Mouse (Mus musculus) heart, adult 11 months (tissue): ENCODE measurements at regions not wholly inside any gene's neighbourhood (a gene's known extent, or its start where the extent isn't known, plus 50 kb on each side); places are given as distances from the start of the nearest gene placed in this dataset.
"Not testable (repeated sequence)": the region's sequence is repeated elsewhere in the genome, so short reads cannot be mapped to it uniquely, and the experiment has no call there.

Source experiments
- DNase-seq: peaks from one replicate; pipeline ENCODE4 v3.0.0; 2022

DNA sequence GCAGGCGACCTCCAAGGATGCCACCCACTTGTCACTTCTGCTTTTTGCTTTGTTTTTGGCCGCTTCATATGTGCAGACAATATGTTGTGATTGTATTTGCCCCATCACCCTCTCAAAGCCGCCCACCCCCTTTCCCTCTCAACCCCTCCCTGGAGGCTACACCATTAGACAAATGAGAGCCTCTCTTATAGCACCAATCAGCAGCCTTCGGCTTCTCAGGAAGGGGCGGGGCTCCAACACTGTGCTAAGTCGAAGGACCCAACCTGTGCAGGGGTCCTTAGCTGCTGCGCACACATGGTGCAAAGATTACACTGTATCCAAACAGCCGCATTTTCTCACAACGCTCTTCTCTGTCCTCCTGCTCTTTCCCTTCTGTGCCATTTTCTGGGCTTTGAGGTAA lies 305.1 kb upstream of the 3110018I06Rik start:
- peak; percentile 83 for DNase-seq

DNA sequence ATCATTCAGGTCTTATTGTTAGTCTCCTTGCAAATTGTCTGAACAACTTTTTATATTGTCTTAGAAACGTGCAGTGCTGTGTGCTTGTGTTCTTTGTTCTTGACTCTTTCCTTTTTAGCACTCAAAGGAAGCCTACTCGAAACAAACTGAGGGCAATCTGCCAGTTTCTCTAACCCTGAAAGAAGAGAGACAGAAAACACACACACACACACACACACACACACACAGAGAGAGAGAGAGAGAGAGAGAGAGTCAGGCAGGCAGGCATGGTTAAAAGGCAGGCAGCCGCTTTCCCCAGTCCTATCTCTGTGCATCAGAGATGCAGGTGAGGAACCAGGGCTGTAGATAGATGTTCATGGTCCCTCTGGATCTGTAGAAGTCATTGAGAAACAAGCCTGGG lies 304.0 kb upstream of the 3110018I06Rik start:
- no peak for DNase-seq

DNA sequence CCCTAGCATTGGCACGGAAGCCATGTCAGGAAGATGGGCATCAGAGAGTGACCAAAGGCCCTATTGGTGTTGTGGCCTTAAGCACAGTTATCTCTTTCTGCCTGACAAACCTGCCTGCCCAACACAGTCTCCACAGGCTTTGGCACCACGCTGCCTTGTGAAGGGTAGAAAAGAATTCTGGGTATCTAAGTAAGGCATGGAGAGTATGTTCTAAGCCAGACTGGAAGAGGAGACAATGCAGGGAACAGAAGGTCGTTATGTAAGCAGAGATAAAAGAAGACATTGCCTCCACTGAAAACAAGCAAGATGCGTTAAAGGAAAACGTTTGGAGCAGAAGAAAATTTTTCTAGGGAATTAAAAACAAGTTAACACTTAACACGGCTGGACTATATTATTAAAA lies 302.1 kb upstream of the 3110018I06Rik start:
- peak; percentile 30 for DNase-seq

GRCm38 (mm10) chr12:107188055-107188454 lies 300.4 kb upstream of the 3110018I06Rik start:
- peak; percentile 61 for DNase-seq

GRCm38 (mm10) chr12:107198389-107199018 lies 289.9 kb upstream of the 3110018I06Rik start:
- peak; percentile 79 for DNase-seq

- DNase-seq = no peak
Measured at GRCm38 (mm10) chr12:107200903-107201302, 287.5 kb upstream of the 3110018I06Rik start.

DNA sequence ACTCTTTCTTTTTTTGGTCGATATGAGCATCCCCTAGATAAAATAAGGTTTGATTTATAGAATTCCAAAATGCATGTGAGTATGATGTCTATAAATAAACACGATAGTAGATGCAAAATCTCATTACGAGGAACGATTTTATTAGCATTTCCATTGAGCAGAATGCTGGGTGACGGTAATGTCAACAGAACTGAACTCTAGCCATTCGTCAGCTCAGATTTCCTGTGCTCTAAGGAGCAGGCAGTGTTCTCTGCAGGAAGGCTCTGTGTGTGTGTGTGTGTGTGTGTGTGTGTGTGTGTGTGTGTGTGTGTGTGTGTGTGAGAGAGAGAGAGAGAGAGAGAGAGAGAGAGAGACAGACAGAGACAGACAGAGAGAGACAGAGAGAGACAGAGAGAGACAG lies 279.6 kb upstream of the 3110018I06Rik start:
- not testable (repeated sequence) for DNase-seq

DNA sequence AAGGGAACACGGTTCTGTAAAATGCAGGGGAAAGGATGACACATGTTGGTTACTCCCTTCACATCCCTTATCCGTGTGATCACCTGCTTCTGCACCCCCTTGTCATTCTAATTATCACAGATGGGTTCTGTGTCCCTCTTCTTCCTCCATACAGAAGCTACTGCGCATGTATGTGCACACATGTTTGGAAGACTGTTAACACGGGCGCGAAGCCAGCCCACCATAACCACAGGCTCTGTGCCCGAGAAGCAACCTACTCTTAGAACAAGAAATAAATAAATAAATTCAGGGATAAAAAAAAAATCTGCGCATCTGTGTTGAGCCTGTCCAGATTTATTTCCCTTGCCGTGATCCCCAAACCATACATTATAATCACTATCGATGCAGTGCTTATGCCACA lies 275.6 kb upstream of the 3110018I06Rik start:
- no peak for DNase-seq

- DNase-seq = no peak
Measured at GRCm38 (mm10) chr12:107216119-107216518, 272.3 kb upstream of the 3110018I06Rik start.

GRCm38 (mm10) chr12:107221276-107221970 lies 267.0 kb upstream of the 3110018I06Rik start:
- DNase-seq = peak; percentile 42

- peak; percentile 82 for DNase-seq
Measured at GRCm38 (mm10) chr12:107222106-107222505, 266.3 kb upstream of the 3110018I06Rik start.

GRCm38 (mm10) chr12:107230097-107230496 lies 258.3 kb upstream of the 3110018I06Rik start:
- DNase-seq = peak; percentile 43

DNA sequence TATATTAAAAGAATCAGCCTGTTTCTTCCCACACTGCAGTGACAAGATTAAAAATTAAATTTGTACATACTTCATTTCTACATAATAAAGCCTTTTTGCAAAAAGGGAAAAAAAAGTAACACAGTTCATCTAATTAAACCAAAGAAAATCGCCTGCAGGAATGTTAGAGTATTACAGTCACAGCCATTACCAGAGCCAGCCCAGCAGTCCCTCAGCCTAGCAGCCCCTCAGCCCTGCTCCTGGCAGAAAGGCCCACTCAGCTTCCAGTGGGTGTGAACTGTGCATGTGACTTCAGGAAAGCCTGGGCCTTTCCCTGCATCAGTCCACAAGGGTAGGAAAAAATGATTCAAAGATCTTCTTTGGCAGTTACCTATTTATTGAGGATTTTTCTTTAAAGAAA lies 256.8 kb upstream of the 3110018I06Rik start:
- DNase-seq = peak; percentile 36

DNA sequence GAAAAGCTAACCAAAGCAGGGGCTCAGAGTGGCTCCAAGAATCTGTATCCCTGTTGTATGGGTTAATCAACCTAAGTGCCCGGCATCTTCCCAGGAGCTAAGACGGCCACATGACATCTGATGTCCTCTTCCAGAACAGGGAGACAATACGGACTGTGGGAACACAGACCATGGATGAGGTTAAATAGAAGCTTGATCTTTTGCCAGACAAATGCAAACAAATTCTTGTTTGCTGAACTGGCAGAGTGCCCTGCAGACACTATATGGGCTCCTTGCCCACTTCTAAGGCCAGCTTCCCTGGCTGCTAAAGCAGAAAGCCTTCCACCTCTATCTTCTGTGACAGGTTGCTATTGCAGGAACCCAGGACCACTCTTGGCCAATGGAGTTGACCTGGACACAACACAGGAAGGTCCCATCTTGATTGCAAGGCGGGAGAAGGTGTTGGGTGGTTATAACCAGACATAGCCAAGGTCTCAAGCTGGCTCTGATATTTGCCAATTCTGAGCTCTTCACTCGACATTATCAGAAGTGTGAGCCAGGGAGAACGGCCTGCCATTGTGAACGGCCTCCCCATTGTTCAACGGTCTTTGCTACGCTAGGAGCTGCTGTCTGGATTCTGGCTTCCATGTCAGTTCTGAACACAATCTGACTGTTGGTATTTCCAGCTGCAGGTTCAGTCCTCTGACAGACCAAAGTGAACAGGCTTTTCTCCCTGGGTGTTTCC lies 237.5 kb upstream of the 3110018I06Rik start:
- DNase-seq = peak; percentile 64

GRCm38 (mm10) chr12:107251981-107252380 lies 236.5 kb upstream of the 3110018I06Rik start:
- peak; percentile 42 for DNase-seq

GRCm38 (mm10) chr12:107262076-107262475 lies 226.4 kb upstream of the 3110018I06Rik start:
- DNase-seq = peak; percentile 58

DNA sequence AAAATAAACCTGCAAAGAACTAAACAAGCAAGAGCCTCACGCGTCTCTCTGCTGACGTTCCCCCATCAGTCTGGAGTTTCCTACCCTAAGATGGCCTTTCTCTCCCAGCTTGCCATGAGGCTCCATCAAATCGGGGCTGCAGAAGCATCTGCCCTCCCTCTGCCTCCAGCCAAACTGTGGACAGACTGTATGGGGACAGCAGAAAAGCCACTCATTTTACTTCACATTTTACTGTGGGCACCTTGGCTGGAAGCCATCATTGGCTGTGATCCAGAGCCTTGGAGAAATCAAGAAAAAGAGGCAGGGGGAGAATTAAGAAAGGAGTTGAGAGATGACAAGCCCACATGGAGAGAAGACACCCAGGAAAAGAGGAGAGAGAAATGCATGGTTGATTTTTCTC lies 225.9 kb upstream of the 3110018I06Rik start:
- peak; percentile 55 for DNase-seq

DNA sequence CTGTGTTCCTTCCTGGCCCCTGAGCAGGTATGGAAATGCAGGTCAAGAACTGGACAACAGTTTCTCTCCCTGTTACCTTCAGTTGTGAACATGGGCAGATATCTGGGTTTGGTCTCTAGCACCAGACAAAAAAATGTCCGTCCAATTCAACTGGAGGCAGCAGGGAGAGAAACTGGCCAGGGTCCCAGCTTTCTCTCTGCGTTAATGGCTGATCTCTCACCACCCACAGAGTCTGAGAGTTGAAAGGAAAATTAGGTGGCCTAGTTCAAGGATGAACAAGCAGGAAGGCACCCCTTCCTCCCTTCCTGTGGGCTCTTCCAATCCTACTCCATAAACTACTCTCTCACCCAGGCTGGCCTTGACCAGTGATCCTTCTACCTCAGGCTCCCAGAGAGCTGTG lies 221.7 kb upstream of the 3110018I06Rik start:
- DNase-seq = peak; percentile 54

GRCm38 (mm10) chr12:107285622-107286021 lies 202.8 kb upstream of the 3110018I06Rik start:
- DNase-seq = no peak

GRCm38 (mm10) chr12:107291377-107291776 lies 197.1 kb upstream of the 3110018I06Rik start:
- no peak for DNase-seq

DNA sequence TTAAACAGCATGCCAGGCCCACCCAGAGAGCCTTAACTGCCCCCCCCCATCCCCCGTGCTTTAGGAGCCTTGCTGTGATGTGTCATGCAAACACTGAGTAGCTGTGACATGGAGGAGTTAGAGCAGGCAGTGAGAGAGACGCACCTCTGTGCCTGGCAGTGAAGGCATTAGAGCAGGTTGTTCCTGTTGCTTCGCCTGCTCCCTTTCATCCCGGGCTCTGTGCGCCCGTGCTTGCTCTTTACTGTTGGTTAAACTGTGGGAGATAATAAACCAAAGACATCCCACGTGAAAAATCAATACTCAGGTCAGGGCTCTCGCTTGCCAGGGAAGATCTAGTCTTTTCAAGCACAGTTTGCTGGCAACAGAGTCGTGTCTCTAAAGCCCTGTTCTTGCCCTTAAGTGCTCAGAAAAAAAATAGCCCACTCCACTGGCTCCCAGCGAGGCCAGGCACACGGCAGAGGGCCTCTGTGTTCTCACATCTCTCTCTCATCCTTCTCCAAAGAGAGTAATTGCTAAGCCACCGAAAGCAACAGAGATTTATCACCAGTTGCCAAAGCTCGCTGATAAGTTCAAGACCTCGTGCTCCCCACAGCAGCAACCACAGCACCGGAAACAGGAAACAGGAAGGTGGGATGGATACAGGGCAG lies 181.2 kb upstream of the 3110018I06Rik start:
- DNase-seq = peak; percentile 62

DNA sequence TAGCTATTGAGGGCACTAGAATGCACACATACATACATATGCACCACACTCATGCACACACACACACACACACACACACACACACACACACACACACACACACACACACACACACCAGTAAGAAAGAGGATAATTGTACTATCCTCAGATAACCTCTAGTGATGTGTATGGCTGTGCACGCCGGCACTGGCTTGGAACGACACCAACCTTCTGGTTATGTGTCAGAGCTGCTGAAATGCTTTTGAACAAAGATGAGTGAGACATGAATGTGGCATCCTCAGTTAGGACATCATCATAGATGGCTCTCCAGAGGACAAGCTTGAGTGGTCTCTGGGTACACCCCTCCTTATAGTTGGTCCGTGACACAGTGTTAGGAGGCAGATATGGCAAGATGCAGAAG lies 173.0 kb upstream of the 3110018I06Rik start:
- peak; percentile 42 for DNase-seq

DNA sequence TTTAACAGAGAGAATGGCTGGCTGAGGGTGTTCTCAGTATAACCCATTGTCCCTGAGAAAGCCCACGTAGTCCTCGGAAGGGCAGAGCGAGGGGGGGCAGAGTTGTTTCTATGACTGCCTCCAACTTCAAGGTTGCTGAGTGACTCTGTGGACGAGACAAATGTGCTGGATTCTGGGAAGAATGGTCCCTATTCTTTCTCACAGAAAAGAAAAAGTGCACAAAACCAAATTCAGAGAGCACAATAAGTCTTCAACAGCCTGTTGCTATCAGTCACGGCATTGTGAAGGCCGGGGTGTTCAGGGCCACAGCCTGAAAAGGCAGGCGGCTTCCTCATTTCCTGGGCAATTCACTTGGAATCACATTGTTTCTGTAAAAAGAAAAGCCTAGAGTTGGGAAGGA lies 165.6 kb upstream of the 3110018I06Rik start:
- peak; percentile 72 for DNase-seq
